Mouse (Mus musculus): ENCODE data around the gene Gm6176. TPM values are rescaled to one million over a fixed set of nuclear protein-coding genes. Genes with fewer than 3 reads are reported as not detected.
"Not testable (repeated sequence)": the region's sequence is repeated elsewhere in the genome, so short reads cannot be mapped to it uniquely, and the experiment has no call there.

The Gm6176 gene
- polyA plus RNA-seq (2014; fragmentation: Nextera tagmentation; extraction: Ambion mirVana): not detected in 2 replicates

DNA sequence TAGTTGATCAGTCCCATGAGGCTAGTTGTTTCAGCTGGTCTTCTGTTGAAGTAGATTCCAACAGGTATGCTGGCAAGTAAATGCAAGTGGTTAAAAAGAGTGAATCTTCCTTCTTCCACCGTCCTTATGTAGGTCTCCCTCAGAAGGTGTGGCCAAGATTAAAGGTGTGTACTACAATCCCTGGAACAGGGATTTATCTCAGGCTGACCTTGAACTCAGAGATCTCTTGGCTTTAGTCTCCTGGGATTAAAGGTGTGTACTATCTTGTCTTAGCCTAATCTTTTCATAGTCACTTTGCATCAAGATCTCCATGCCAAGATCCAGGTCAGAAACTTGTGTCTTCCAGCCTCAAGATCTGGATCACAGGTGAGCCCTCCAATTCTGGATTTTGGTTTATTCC, at the start of gene Gm6176:
Gene Gm6176, minus strand, starts transcription at position 101 of the 400 bp plus-strand sequence.
- H3K9ac ChIP-seq (ENCODE audit: low read length); DNase-seq (ENCODE audit: low spot score, missing footprints); H3K4me3 ChIP-seq (ENCODE audit: low read depth, low read length); H3K9me3 ChIP-seq (ENCODE audit: control insufficient read depth, low read length); H3K27me3 ChIP-seq (ENCODE audit: control insufficient read depth, insufficient read depth, low read length); H3K4me2 ChIP-seq; H3K36me3 ChIP-seq (ENCODE audit: control insufficient read depth, insufficient read depth, low read length); ATAC-seq (ENCODE audit: low FRiP score); H3K4me1 ChIP-seq (ENCODE audit: control insufficient read depth, insufficient read depth, low read length); H3K27ac ChIP-seq (ENCODE audit: low read depth, low read length): not testable (repeated sequence)
- no CpG with 5 or more reads among the region's 1 CpGs for WGBS

GRCm38 (mm10) chr7:22068757-22069156, 12.7 kb upstream of the Gm6176 start, which contains the start of gene Vmn1r139:
Gene Vmn1r139, plus strand, starts transcription at chr7:22069057.
- H3K4me3 ChIP-seq (ENCODE audit: low read depth, low read length); DNase-seq (ENCODE audit: low spot score, missing footprints); H3K9me3 ChIP-seq (ENCODE audit: control insufficient read depth, low read length); H3K27me3 ChIP-seq (ENCODE audit: control insufficient read depth, insufficient read depth, low read length); H3K4me2 ChIP-seq; H3K27ac ChIP-seq (ENCODE audit: low read depth, low read length); H3K4me1 ChIP-seq (ENCODE audit: control insufficient read depth, insufficient read depth, low read length); ATAC-seq (ENCODE audit: low FRiP score); H3K9ac ChIP-seq (ENCODE audit: low read length); H3K36me3 ChIP-seq (ENCODE audit: control insufficient read depth, insufficient read depth, low read length): not testable (repeated sequence)
- WGBS: no CpG with 5 or more reads among the region's 7 CpGs

GRCm38 (mm10) chr7:22028797-22029196, 27.3 kb downstream of the Gm6176 start, which contains the start of gene Vmn1r138:
Gene Vmn1r138, minus strand, starts transcription at chr7:22028897.
- H3K27me3 ChIP-seq (ENCODE audit: control insufficient read depth, insufficient read depth, low read length); H3K4me2 ChIP-seq; H3K27ac ChIP-seq (ENCODE audit: low read depth, low read length); ATAC-seq (ENCODE audit: low FRiP score); H3K4me1 ChIP-seq (ENCODE audit: control insufficient read depth, insufficient read depth, low read length); H3K9me3 ChIP-seq (ENCODE audit: control insufficient read depth, low read length); H3K36me3 ChIP-seq (ENCODE audit: control insufficient read depth, insufficient read depth, low read length); H3K4me3 ChIP-seq (ENCODE audit: low read depth, low read length); DNase-seq (ENCODE audit: low spot score, missing footprints); H3K9ac ChIP-seq (ENCODE audit: low read length): not testable (repeated sequence)
- WGBS: no CpG with 5 or more reads among the region's 2 CpGs

Other genes with a start within 250 kb of the Gm6176 start
- gene Vmn1r135, start 224.0 kb downstream of the Gm6176 start, polyA plus RNA-seq (2014; fragmentation: Nextera tagmentation; extraction: Ambion mirVana): not detected in 2 replicates
- gene Gm5725, start 212.0 kb downstream of the Gm6176 start, polyA plus RNA-seq (2014; fragmentation: Nextera tagmentation; extraction: Ambion mirVana): not detected in 2 replicates
- not detected in 2 replicates for gene Gm5891, start 135.0 kb downstream of the Gm6176 start, polyA plus RNA-seq (2014; fragmentation: Nextera tagmentation; extraction: Ambion mirVana)
- not detected in 2 replicates for gene Vmn1r137, start 61.7 kb downstream of the Gm6176 start, polyA plus RNA-seq (2014; fragmentation: Nextera tagmentation; extraction: Ambion mirVana)
- not detected in 2 replicates for gene Vmn1r138, start 27.4 kb downstream of the Gm6176 start, polyA plus RNA-seq (2014; fragmentation: Nextera tagmentation; extraction: Ambion mirVana)
- not detected in 2 replicates for gene Vmn1r139, start 12.8 kb upstream of the Gm6176 start, polyA plus RNA-seq (2014; fragmentation: Nextera tagmentation; extraction: Ambion mirVana)
- gene Gm16451, start 61.9 kb upstream of the Gm6176 start, polyA plus RNA-seq (2014; fragmentation: Nextera tagmentation; extraction: Ambion mirVana): not detected in 2 replicates
- not detected in 2 replicates for gene Gm10666, start 78.4 kb upstream of the Gm6176 start, polyA plus RNA-seq (2014; fragmentation: Nextera tagmentation; extraction: Ambion mirVana)
- gene Vmn1r142, start 107.7 kb upstream of the Gm6176 start, polyA plus RNA-seq (2014; fragmentation: Nextera tagmentation; extraction: Ambion mirVana): not detected in 2 replicates
- not detected in 2 replicates for gene Vmn1r143, start 133.1 kb upstream of the Gm6176 start, polyA plus RNA-seq (2014; fragmentation: Nextera tagmentation; extraction: Ambion mirVana)
- not detected in 2 replicates for gene Gm8653, start 145.0 kb upstream of the Gm6176 start, polyA plus RNA-seq (2014; fragmentation: Nextera tagmentation; extraction: Ambion mirVana)
- gene Gm8453, start 173.2 kb upstream of the Gm6176 start, polyA plus RNA-seq (2014; fragmentation: Nextera tagmentation; extraction: Ambion mirVana): not detected in 2 replicates